In genomic region chr10:9438366-9438765, GRCm38 (mm10) we compare ENCODE assay signal across 19 mouse cellular contexts.
"Had no signal": no experiment of that assay in that cellular context is flagged by ENCODE, and none has a peak within 500 bp of the region (broad histone marks: within the 10 kb centered on the region; RNA-seq: fewer than 3 reads in every experiment).

No protein-coding gene starts in this region.

- ATAC-seq: inflammation-experienced regulatory T-cells, adult 6 months; intestine, postnatal 0 days; liver, postnatal 0 days; lung, postnatal 0 days had no signal

- H3K9ac ChIP-seq: limb, embryonic 12.5 days; limb, embryonic 15.5 days; liver, embryonic 14.5 days; liver, postnatal 0 days; lung, embryonic 14.5 days; neural tube, embryonic 13.5 days had no signal

- H3K9me3 ChIP-seq: limb, embryonic 12.5 days; limb, embryonic 15.5 days; midbrain, embryonic 10.5 days; neural tube, embryonic 13.5 days had no signal

- H3K4me3 ChIP-seq: layer of hippocampus, adult 2 months; limb, embryonic 12.5 days; limb, embryonic 15.5 days; midbrain, embryonic 10.5 days; neural tube, embryonic 13.5 days had no signal

- H3K36me3 ChIP-seq: limb, embryonic 12.5 days; limb, embryonic 15.5 days; midbrain, embryonic 10.5 days; neural tube, embryonic 13.5 days had no signal

- H3K27ac ChIP-seq: layer of hippocampus, adult 2 months; limb, embryonic 12.5 days; limb, embryonic 15.5 days; liver, embryonic 14.5 days; macrophage; midbrain, embryonic 10.5 days; neural tube, embryonic 13.5 days had no signal

- H3K4me2 ChIP-seq: limb, embryonic 12.5 days; limb, embryonic 15.5 days; liver, embryonic 11.5 days; lung, embryonic 14.5 days; neural tube, embryonic 13.5 days had no signal

- H3K27me3 ChIP-seq: limb, embryonic 12.5 days; limb, embryonic 15.5 days; neural tube, embryonic 13.5 days had no signal

- H3K4me1 ChIP-seq: limb, embryonic 12.5 days; limb, embryonic 15.5 days had no signal

- DNase-seq: kidney, postnatal 25 days; layer of hippocampus, adult 9-11 months; liver, postnatal 0 days; lung, embryonic 14.5 days; midbrain, embryonic 14.5 days; thymus, adult 18-20 months; thymus, postnatal 14 days; thymus, postnatal 4 days had no signal
